Mouse (Mus musculus): Measurements from ENCODE around the gene Zkscan5.

DNA sequence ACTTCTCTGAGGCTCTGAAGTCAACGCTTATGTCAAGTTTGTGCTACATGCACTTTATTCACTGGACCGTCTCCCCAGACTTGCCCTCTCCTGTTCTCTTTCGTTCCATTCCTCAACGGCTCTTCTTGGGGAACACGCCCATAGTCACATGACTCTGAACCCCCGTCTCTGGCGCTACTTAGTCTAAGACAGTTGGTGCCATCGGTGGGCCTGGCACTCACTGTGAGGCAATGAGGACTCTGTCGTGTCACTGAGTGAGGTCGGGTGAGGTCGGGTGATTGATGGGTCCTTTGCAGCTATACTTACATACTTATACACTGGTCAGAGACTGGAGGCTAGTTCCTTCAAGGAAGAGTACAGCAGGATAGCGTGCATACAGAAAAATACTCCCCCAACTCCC, 19.0 kb downstream of the Zkscan5 start:
- TF ChIP-seq POLR2A (IDR thresholded peaks at IDR 0.05; ENCODE audit: extremely low read depth, insufficient read depth, low read length): no peak
- TF ChIP-seq CTCF (IDR thresholded peaks at IDR 0.05; ENCODE audit: low read depth, low read length): no peak
